Mouse (Mus musculus) CH12.LX (cell line): Measurements from ENCODE around the gene Noxo1. TPM values are rescaled to one million over a fixed set of nuclear protein-coding genes. Genes with fewer than 3 reads are reported as not detected.

Experiments
- DNase-seq: peaks from one replicate; pipeline ENCODE4 v3.0.0-alpha.2; 2013; ENCODE audit errors: extremely low read depth
- H3K27ac ChIP-seq: 2 replicates; pipeline ENCODE4 v1.5.1; 2012; ENCODE audit warnings: low read depth, mild to moderate bottlenecking, control low read depth, moderate library complexity; ENCODE audit not compliant: insufficient read depth
- H3K27me3 ChIP-seq: replicated peaks from 2 replicates; pipeline ENCODE3; 2012; ENCODE audit warnings: inconsistent platforms
- H3K36me3 ChIP-seq, 2 experiments: replicated peaks in 1 of 2; 2 replicates each; pipeline versions ENCODE3 to v1.6.1; 2012; ENCODE audit warnings: inconsistent platforms in 1 of 2, low read length in 1 of 2, mild to moderate bottlenecking in 1 of 2, mixed read lengths in 1 of 2, moderate library complexity in 1 of 2; ENCODE audit not compliant: control insufficient read depth in 1 of 2, insufficient read depth in 1 of 2
- H3K4me1 ChIP-seq, 2 experiments: 2 replicates each; pipeline ENCODE4 v1.6.1; 2012; ENCODE audit warnings: inconsistent platforms in 1 of 2, moderate library complexity in 1 of 2; ENCODE audit not compliant: insufficient read depth in 2 of 2, control insufficient read depth in 1 of 2
- H3K4me2 ChIP-seq: 2 replicates; pipeline ENCODE4 v1.6.1; 2012; ENCODE audit warnings: low read depth, mild to moderate bottlenecking, control low read depth; ENCODE audit not compliant: poor library complexity, insufficient read depth, severe bottlenecking
- H3K4me3 ChIP-seq, 3 experiments: fragments of 150-350 bp in 1 of 3; sonication (generic) in 1 of 3; replicated peaks in 1 of 3; 2 replicates each; pipeline versions ENCODE3 to v1.5.1; 2011 to 2012; ENCODE audit warnings: low read depth in 2 of 3, low read length in 2 of 3, mild to moderate bottlenecking in 2 of 3, moderate library complexity in 2 of 3, control low read depth in 1 of 3, improper control_type of control experiment in 1 of 3, inconsistent platforms in 1 of 3, mixed read lengths in 1 of 3; ENCODE audit not compliant: poor library complexity in 1 of 3
- H3K79me2 ChIP-seq: replicated peaks from 2 replicates; pipeline ENCODE4 v1.6.1; 2012; ENCODE audit warnings: mild to moderate bottlenecking, moderate library complexity; ENCODE audit not compliant: control insufficient read depth, poor library complexity, insufficient read depth, severe bottlenecking; ENCODE audit errors: extremely low read depth
- H3K9ac ChIP-seq: 2 replicates; pipeline ENCODE4 v1.6.1; 2012; ENCODE audit warnings: low read depth, mild to moderate bottlenecking, control low read depth, moderate library complexity; ENCODE audit not compliant: insufficient read depth
- H3K9me3 ChIP-seq: replicated peaks from 2 replicates; pipeline ENCODE3; 2012; ENCODE audit warnings: low read length, inconsistent platforms, mixed read lengths
- BHLHE40 ChIP-seq: IDR thresholded peaks from 2 replicates; pipeline ENCODE4 v1.6.1; 2011; ENCODE audit warnings: mild to moderate bottlenecking, low read depth, low read length, improper control_type of control experiment
- CTCF ChIP-seq, 2 experiments: IDR thresholded peaks in 1 of 2; conservative IDR thresholded peaks in 1 of 2; 2 replicates each; pipeline ENCODE4 v1.5.1; 2011 to 2012; ENCODE audit warnings: low read depth in 2 of 2, low read length in 2 of 2, improper control_type of control experiment in 1 of 2, inconsistent platforms in 1 of 2, mild to moderate bottlenecking in 1 of 2, moderate library complexity in 1 of 2
- E2F4 ChIP-seq: IDR thresholded peaks from 2 replicates; pipeline ENCODE4 v1.6.1; 2011; ENCODE audit warnings: low read depth, low read length, improper control_type of control experiment; ENCODE audit not compliant: insufficient replicate concordance
- ELF1 ChIP-seq: IDR thresholded peaks from 2 replicates; pipeline ENCODE4 v1.6.1; 2014; ENCODE audit warnings: low read depth, mild to moderate bottlenecking, inconsistent platforms, low read length, improper control_type of control experiment
- HCFC1 ChIP-seq: IDR thresholded peaks from 2 replicates; pipeline ENCODE4 v1.6.1; 2012; ENCODE audit warnings: low read depth, mild to moderate bottlenecking, inconsistent platforms, low read length, improper control_type of control experiment
- MAX ChIP-seq: IDR thresholded peaks from 2 replicates; pipeline ENCODE4 v1.6.1; 2011; ENCODE audit warnings: low read length, improper control_type of control experiment
- MEF2A ChIP-seq: IDR thresholded peaks from 2 replicates; pipeline ENCODE4 v1.6.1; 2014; ENCODE audit warnings: low read depth, mild to moderate bottlenecking, inconsistent platforms, low read length, improper control_type of control experiment, borderline replicate concordance
- MXI1 ChIP-seq: IDR thresholded peaks from 2 replicates; pipeline ENCODE4 v1.6.1; 2011; ENCODE audit warnings: mild to moderate bottlenecking, low read depth, low read length, improper control_type of control experiment
- MYC ChIP-seq: IDR thresholded peaks from 2 replicates; pipeline ENCODE4 v1.6.1; 2011; ENCODE audit warnings: low read depth, mild to moderate bottlenecking, improper control_type of control experiment, low read length
- NELFE ChIP-seq: IDR thresholded peaks from 2 replicates; pipeline ENCODE4 v1.6.1; 2011; ENCODE audit warnings: low read depth, low read length, improper control_type of control experiment
- NRF1 ChIP-seq: IDR thresholded peaks from 2 replicates; pipeline ENCODE4 v1.6.1; 2014; ENCODE audit warnings: low read depth, mild to moderate bottlenecking, inconsistent platforms, low read length, improper control_type of control experiment, moderate library complexity
- POLR2A ChIP-seq: IDR thresholded peaks from 2 replicates; pipeline ENCODE4 v1.6.1; 2011; ENCODE audit warnings: low read depth, mild to moderate bottlenecking, improper control_type of control experiment, low read length
- POLR2AphosphoS2 ChIP-seq: IDR thresholded peaks from 2 replicates; pipeline ENCODE4 v1.6.1; 2011; ENCODE audit warnings: low read depth, low read length, improper control_type of control experiment
- SIN3A ChIP-seq: IDR thresholded peaks from 2 replicates; pipeline ENCODE4 v1.6.1; 2012; ENCODE audit warnings: low read length, improper control_type of control experiment, inconsistent platforms
- TCF12 ChIP-seq: IDR thresholded peaks from 2 replicates; pipeline ENCODE4 v1.6.1; 2014; ENCODE audit warnings: low read depth, mild to moderate bottlenecking, inconsistent platforms, low read length, improper control_type of control experiment
- USF1 ChIP-seq: IDR thresholded peaks from 2 replicates; pipeline ENCODE4 v1.6.1; 2014; ENCODE audit warnings: low read depth, mild to moderate bottlenecking, inconsistent platforms, low read length, improper control_type of control experiment
- ZMIZ1 ChIP-seq: IDR thresholded peaks from 2 replicates; pipeline ENCODE4 v1.6.1; 2012; ENCODE audit warnings: low read depth, mild to moderate bottlenecking, inconsistent platforms, low read length, improper control_type of control experiment
- dilution Hi-C: fragments of 300-500 bp; cut with MboI; formaldehyde crosslinking; loops from 2 replicates; pipeline ENCODE4 v1.14.3; 2020; ENCODE audit warnings: low sequenced_read_pairs; ENCODE audit not compliant: extremely low pct_unique_long_range_greater_than_20kb, extremely low pct_ligation_motif_present
- in situ Hi-C: fragments of 300-500 bp; cut with MboI; formaldehyde crosslinking; loops from 3 replicates; pipeline ENCODE4 v1.14.3; 2019; ENCODE audit warnings: low sequenced_read_pairs, low pct_ligation_motif_present, low pct_unique_long_range_greater_than_20kb, mixed read lengths
- polyA plus RNA-seq: library from polyadenylated mRNA; unstranded; fragments of >175 nt; gene quantifications from 2 replicates; pipeline ENCODE4 v1.2.1, GENCODE M21; 2012; ENCODE audit warnings: low read depth; ENCODE audit not compliant: insufficient read length
- total RNA-seq, 2 experiments: library from RNA; depleted of rRNA; stranded (reverse); fragments of 300-350 nt in 1 of 2; fragments of >200 nt in 1 of 2; gene quantifications; 2 replicates each; pipeline ENCODE4 v1.2.3; 2012 to 2014

The Noxo1 gene
- total RNA-seq (2012; rRNA removed) (0.80 and 0.89 TPM in 2 replicates), total RNA-seq (2014; rRNA removed) (0.47 and 0.54 TPM in 2 replicates), polyA plus RNA-seq (0.95 and 2.5 TPM in 2 replicates)

- peak; percentile 72 for DNase-seq
- no peaks in the 10 kb centered on the region for H3K27me3 ChIP-seq
- peak within 1 kb of the TSS; percentile 72 for H3K9ac ChIP-seq
- dilution Hi-C loops: no loop called here
- peak within 1 kb of the TSS; percentile 70 for H3K4me2 ChIP-seq
- H3K4me3 ChIP-seq: peak within 1 kb of the TSS; percentile 79 to 87 (median 85)
- no peaks in the 10 kb centered on the region for H3K79me2 ChIP-seq
- peak; percentile 84 for TF ChIP-seq POLR2A
- no peak for TF ChIP-seq MEF2A
- peak; percentile 85 for TF ChIP-seq MXI1
- peak; percentile 74 for TF ChIP-seq BHLHE40
- peak; percentile 31; the same call in 1 of the 2 replicates for TF ChIP-seq MYC
- peak; percentile 27; the same call in 1 of the 2 replicates for TF ChIP-seq ELF1
- no peak for TF ChIP-seq USF1
- TF ChIP-seq POLR2AphosphoS2: no peak
- TF ChIP-seq CTCF (conservative IDR thresholded peaks at IDR 0.05 in 1 of 2, IDR thresholded peaks at IDR 0.05 in 1 of 2; ENCODE audit: low read depth in 2 of 2, low read length in 2 of 2): peak in 1 of 2 experiments; percentile 18; a peak in 2 of 4 replicates
- peak; percentile 10; the same call in 1 of the 2 replicates for TF ChIP-seq HCFC1
- TF ChIP-seq ZMIZ1: peak; percentile 61; the same call in 1 of the 2 replicates
- peak; percentile 48; the same call in 1 of the 2 replicates for TF ChIP-seq NRF1
- TF ChIP-seq SIN3A: peak; percentile 57
- TF ChIP-seq NELFE: 0 out of 2 replicates have a peak, but pooled peaks have one; percentile 44
- TF ChIP-seq TCF12: peak; percentile 75
- TF ChIP-seq E2F4: no peak
- H3K4me1 ChIP-seq: peaks cover 11 to 53% of the 10 kb centered on the region in 2 experiments
- peak within 1 kb of the TSS; percentile 41 for H3K27ac ChIP-seq
- in situ Hi-C loops: no loop called here
- H3K36me3 ChIP-seq: peaks cover 25 to 46% of the 10 kb centered on the region in 2 experiments
- no peaks in the 10 kb centered on the region for H3K9me3 ChIP-seq
Measured at GRCm38 (mm10) chr17:24696011-24696697, at the start of gene Noxo1, which contains the start of gene Gfer. Gene Noxo1, plus strand, starts transcription at chr17:24696234. Gene Gfer, minus strand, starts transcription at chr17:24696156.

DNA sequence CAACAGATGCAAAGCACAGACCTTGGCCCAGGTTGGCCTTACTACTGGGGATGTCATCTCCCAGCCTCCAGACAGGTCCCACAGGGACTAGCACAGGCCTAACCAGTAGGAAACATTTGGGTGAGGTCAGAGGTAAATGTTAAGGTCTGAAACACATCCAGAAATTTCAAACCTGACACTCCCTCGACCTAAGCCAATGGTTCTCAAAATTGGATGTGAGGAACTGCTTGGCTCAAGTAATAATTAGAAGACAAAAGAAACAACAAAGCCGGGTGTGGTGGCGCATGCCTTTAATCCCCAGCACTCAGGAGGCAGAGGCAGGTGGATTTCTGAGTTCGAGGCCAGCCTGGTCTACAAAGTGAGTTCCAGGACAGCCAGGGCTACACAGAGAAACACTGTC is 49.7 kb upstream of the Noxo1 start:
- Histone ChIP-seq H3K79me2 (no peaks in the 10 kb centered on the region), H3K9ac (no peak overlapping the region), H3K4me1 (peaks cover 12 to 46% of the 10 kb centered on the region in 2 experiments), H3K4me3 (no peak overlapping the region), H3K36me3 (no peaks in the 10 kb centered on the region), H3K4me2 (no peak overlapping the region), H3K27me3 (peaks cover 22% of the 10 kb centered on the region), H3K27ac (no peak overlapping the region), H3K9me3 (no peaks in the 10 kb centered on the region)
- dilution Hi-C loops: no loop called here
- in situ Hi-C loops: no loop called here
- DNase-seq: no peak
- TF ChIP-seq POLR2A (no peak), MAX (no peak), TCF12 (no peak)
